Mouse (Mus musculus): ENCODE results near the gene Chmp2a. TPM values are rescaled to one million over a fixed set of nuclear protein-coding genes. Genes with fewer than 3 reads are reported as not detected.

Chmp2a gene
- total and polyA plus RNA-seq, 2 experiments from 2014 or later: 114 to 198 TPM

- peak; percentile 28 for TF ChIP-seq CTCF (IDR thresholded peaks at IDR 0.05)
- peak; percentile 92 for ATAC-seq (ENCODE audit: low FRiP score)
- H3K36me3 ChIP-seq (ENCODE audit: insufficient read depth, low read length): peaks cover 26% of the 10 kb centered on the region
Measured at GRCm38 (mm10) chr7:13023928-13024731, 10.5 kb downstream of the Chmp2a start.

GRCm38 (mm10) chr7:13022773-13023535, 11.7 kb downstream of the Chmp2a start:
- peak overlapping the region; percentile 96 for H3K4me2 ChIP-seq (ENCODE audit: low read depth, low read length, poor library complexity, severe bottlenecking)
- TF ChIP-seq CTCF (IDR thresholded peaks at IDR 0.05): no peak
- no peaks in the 10 kb centered on the region for H3K27me3 ChIP-seq (ENCODE audit: insufficient read depth, low read length)
- H3K4me3 ChIP-seq (ENCODE audit: low read depth, low read length): peak overlapping the region; percentile 85
- peak overlapping the region; percentile 66 for H3K9ac ChIP-seq (replicated peaks; ENCODE audit: low read length, poor library complexity, severe bottlenecking)
- H3K4me1 ChIP-seq (ENCODE audit: insufficient read depth, low read length): peaks cover 5% of the 10 kb centered on the region; the same call in 1 of the 2 replicates
- DNase-seq (ENCODE audit: low spot score): peak; percentile 69
- H3K9me3 ChIP-seq (ENCODE audit: low read length): no peaks in the 10 kb centered on the region
- peaks cover 14% of the 10 kb centered on the region for H3K36me3 ChIP-seq (ENCODE audit: insufficient read depth, low read length)
- 3% methylated on average over 31 of the region's 31 CpGs for WGBS
- peak; percentile 10; the same call in 1 of the 2 replicates for ATAC-seq (ENCODE audit: low FRiP score)
- 0 out of 2 replicates have a peak overlapping the region, but pooled peaks have one; percentile 27 for H3K27ac ChIP-seq (ENCODE audit: low read depth, low read length)

More at GRCm38 (mm10) chr7:13023928-13024731, 10.5 kb downstream of the Chmp2a start:
- Histone ChIP-seq H3K27ac (ENCODE audit: low read depth, low read length) (peak overlapping the region; percentile 99), H3K9me3 (ENCODE audit: low read length) (no peaks in the 10 kb centered on the region), H3K4me1 (ENCODE audit: insufficient read depth, low read length) (peaks cover 5% of the 10 kb centered on the region; the same call in 1 of the 2 replicates), H3K27me3 (ENCODE audit: insufficient read depth, low read length) (no peaks in the 10 kb centered on the region), H3K9ac (replicated peaks; ENCODE audit: low read length, poor library complexity, severe bottlenecking) (peak overlapping the region; percentile 93), H3K4me2 (ENCODE audit: low read depth, low read length, poor library complexity, severe bottlenecking) (peak overlapping the region; percentile 96), H3K4me3 (ENCODE audit: low read depth, low read length) (peak overlapping the region; percentile 85)
- peak; percentile 97 for DNase-seq (ENCODE audit: low spot score)
- WGBS: under 1% methylated on average over 78 of the region's 95 CpGs

- Histone ChIP-seq H3K27me3 (ENCODE audit: insufficient read depth, low read length) (0 out of 2 replicates have a peak, but pooled peaks cover 4% of the 10 kb centered on the region), H3K4me2 (ENCODE audit: low read depth, low read length, poor library complexity, severe bottlenecking) (no peak overlapping the region), H3K4me1 (ENCODE audit: insufficient read depth, low read length) (0 out of 2 replicates have a peak, but pooled peaks cover 4% of the 10 kb centered on the region), H3K9me3 (ENCODE audit: low read length) (no peaks in the 10 kb centered on the region), H3K9ac (replicated peaks; ENCODE audit: low read length, poor library complexity, severe bottlenecking) (no peak overlapping the region), H3K4me3 (ENCODE audit: low read depth, low read length) (no peak overlapping the region), H3K36me3 (ENCODE audit: insufficient read depth, low read length) (no peaks in the 10 kb centered on the region), H3K27ac (ENCODE audit: low read depth, low read length) (no peak overlapping the region)
- ATAC-seq (ENCODE audit: low FRiP score) (no peak), DNase-seq (ENCODE audit: low spot score) (no peak)
- no peak for TF ChIP-seq CTCF (IDR thresholded peaks at IDR 0.05)
- WGBS: 94% methylated on average over 1 of the region's 1 CpGs
Measured at GRCm38 (mm10) chr7:13015217-13015616, 19.4 kb downstream of the Chmp2a start.

- Histone ChIP-seq H3K4me2 (ENCODE audit: low read depth, low read length, poor library complexity, severe bottlenecking) (no peak overlapping the region), H3K36me3 (ENCODE audit: insufficient read depth, low read length) (no peaks in the 10 kb centered on the region), H3K4me1 (ENCODE audit: insufficient read depth, low read length) (0 out of 2 replicates have a peak, but pooled peaks cover 4% of the 10 kb centered on the region), H3K4me3 (ENCODE audit: low read depth, low read length) (no peak overlapping the region), H3K9me3 (ENCODE audit: low read length) (no peaks in the 10 kb centered on the region), H3K27me3 (ENCODE audit: insufficient read depth, low read length) (0 out of 2 replicates have a peak, but pooled peaks cover 4% of the 10 kb centered on the region), H3K9ac (replicated peaks; ENCODE audit: low read length, poor library complexity, severe bottlenecking) (no peak overlapping the region), H3K27ac (ENCODE audit: low read depth, low read length) (no peak overlapping the region)
- no peak for ATAC-seq (ENCODE audit: low FRiP score)
- no peak for DNase-seq (ENCODE audit: low spot score)
- 42% methylated on average over 6 of the region's 6 CpGs for WGBS
- no peak for TF ChIP-seq CTCF (IDR thresholded peaks at IDR 0.05)
Measured at GRCm38 (mm10) chr7:13014275-13014839, 20.2 kb downstream of the Chmp2a start.

GRCm38 (mm10) chr7:13013671-13014070, 20.9 kb downstream of the Chmp2a start:
- 74% methylated on average over 4 of the region's 4 CpGs for WGBS
- no peak overlapping the region for H3K27ac ChIP-seq (ENCODE audit: low read depth, low read length)
- H3K4me2 ChIP-seq (ENCODE audit: low read depth, low read length, poor library complexity, severe bottlenecking): no peak overlapping the region
- TF ChIP-seq CTCF (IDR thresholded peaks at IDR 0.05): no peak
- no peak overlapping the region for H3K9ac ChIP-seq (replicated peaks; ENCODE audit: low read length, poor library complexity, severe bottlenecking)
- H3K4me3 ChIP-seq (ENCODE audit: low read depth, low read length): no peak overlapping the region
- H3K9me3 ChIP-seq (ENCODE audit: low read length): no peaks in the 10 kb centered on the region
- no peak for DNase-seq (ENCODE audit: low spot score)
- no peaks in the 10 kb centered on the region for H3K36me3 ChIP-seq (ENCODE audit: insufficient read depth, low read length)
- H3K4me1 ChIP-seq (ENCODE audit: insufficient read depth, low read length): 0 out of 2 replicates have a peak, but pooled peaks cover 4% of the 10 kb centered on the region
- no peak for ATAC-seq (ENCODE audit: low FRiP score)
- 0 out of 2 replicates have a peak, but pooled peaks cover 4% of the 10 kb centered on the region for H3K27me3 ChIP-seq (ENCODE audit: insufficient read depth, low read length)

Measured in midbrain, postnatal 0 days (tissue).